Mouse (Mus musculus) olfactory bulb, adult 2 months (tissue): Measurements from ENCODE around the gene Pik3ip1.

Source experiments
- CTCF ChIP-seq: fragments of 200-500 bp; IDR thresholded peaks from 2 replicates; pipeline ENCODE4 v1.5.1; 2012; ENCODE audit warnings: low read depth, mild to moderate bottlenecking, low read length, moderate library complexity; ENCODE audit not compliant: insufficient read depth
- POLR2A ChIP-seq: fragments of 200-500 bp; IDR thresholded peaks from 2 replicates; pipeline ENCODE4 v1.6.1; 2012; ENCODE audit warnings: mild to moderate bottlenecking, low read depth, low read length, moderate library complexity; ENCODE audit not compliant: insufficient read depth

GRCm38 (mm10) chr11:3333111-3333695 is 3.0 kb downstream of the Pik3ip1 start:
- TF ChIP-seq CTCF (no peak), POLR2A (no peak)
